Mouse (Mus musculus): ENCODE results near the gene Utp4.
"Not testable (repeated sequence)": the region's sequence is repeated elsewhere in the genome, so short reads cannot be mapped to it uniquely, and the experiment has no call there.

The Utp4 gene

DNA sequence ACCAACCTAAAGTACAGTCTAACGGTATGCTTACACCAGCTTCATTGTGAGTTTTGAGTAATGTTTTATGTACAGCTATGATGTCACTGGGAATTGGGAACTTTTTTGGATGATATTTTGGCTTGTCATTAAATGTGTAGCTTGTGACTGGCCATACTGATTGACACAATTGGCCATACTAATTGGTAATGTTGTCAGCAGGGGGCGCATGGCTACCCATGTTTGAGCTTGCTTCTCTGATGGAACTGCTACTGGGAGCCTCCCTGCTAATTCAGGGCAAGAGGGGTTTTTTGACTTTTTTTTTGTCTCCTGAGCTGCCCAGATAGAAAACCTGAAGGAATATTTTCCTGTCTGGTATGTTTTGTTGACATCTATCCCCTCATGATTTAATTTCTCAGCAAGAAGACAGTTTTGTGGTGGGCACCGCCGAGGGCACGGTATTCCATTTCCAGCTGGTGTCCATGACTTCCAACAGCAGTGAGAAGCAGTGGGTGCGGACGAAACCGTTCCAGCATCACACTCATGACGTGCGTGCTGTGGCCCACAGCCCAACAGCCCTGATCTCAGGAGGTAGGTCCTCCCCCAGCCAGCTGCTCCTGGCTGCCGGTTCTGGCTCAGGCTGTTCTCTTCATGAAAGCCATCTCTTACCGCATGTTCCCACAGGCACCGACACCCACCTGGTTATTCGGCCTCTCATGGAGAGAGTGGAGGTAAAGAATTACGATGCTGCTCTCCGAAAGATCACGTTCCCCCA lies 12.5 kb downstream of the Utp4 start:
- DNase-seq, result no peak

DNA sequence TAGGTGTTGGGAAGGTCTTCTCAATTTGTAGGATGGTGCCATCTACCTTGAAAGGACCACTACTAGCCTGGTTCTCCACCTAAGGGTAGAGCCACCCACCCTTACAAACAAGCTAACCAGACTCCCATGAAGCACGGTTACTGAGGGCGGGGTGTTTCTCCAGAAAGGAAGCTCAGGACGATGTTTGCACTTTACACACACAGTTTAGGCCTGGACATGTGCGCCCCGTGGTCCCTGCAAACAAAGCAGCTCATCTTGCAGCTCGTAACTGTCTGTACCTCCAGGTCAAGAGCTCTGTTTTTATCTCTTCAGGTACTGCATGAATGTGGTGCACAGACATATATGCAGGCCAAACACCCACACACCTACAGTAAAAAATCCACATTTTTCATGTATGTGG lies 13.2 kb downstream of the Utp4 start:
- DNase-seq, result no peak

DNA sequence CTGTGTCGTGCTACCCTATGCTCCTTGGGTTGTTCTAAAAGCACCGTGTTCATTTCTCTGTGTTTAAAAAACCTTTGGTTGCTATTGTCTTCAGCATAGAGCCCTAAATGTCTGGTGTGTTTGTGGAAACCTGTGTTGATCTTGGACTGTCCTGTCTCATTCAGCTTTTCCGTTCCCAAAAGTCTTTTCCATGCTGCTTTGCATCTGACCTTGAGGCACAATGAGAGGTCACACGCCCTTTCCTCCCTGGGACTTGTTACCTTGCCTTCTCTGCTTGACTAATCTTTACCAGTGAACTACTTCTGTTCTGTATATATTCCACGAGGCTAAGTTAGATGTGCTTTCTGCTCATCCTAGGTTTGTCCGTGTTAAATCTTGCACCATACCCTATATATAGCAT lies 14.0 kb downstream of the Utp4 start:
- no peak for DNase-seq

DNA sequence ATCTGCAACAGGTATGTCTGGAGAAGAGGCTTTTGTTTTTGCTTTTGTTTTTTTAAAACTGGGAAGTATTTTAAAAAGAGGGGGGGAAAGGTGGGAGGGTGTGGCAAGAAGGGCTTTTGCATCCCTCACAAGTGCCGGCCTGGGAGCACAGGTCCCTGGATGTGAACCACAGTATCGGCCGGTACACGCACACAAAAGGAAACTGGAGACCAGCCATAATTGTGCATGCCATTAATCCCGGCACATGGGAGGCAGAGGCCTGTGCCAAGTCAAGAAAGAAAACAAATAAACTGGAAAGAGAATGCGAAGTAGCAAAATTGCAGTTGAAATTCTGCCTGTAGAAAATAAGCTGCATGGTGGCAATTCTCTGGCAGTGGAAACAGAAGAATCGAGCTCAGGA lies 14.9 kb downstream of the Utp4 start:
- DNase-seq, result no peak

DNA sequence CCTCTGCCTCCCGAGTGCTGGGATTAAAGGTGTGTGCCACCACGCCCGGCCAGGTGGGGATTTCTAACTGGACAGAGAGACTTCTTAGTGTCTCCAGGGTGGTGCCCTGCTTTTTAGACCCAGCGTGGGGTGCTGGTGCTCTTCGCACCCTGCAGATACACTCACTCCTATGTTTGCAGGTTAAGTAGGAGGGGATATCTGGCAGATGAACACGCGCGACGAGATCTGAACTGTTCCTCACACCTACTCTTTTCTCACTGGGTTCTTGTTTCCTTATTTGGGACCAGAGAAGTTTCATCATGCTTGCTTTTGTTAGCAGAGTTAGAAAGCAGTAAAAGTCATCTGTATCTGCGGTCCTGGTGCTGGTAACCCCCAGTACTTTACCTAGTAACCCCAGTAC lies 20.2 kb downstream of the Utp4 start:
- no peak for DNase-seq

DNA sequence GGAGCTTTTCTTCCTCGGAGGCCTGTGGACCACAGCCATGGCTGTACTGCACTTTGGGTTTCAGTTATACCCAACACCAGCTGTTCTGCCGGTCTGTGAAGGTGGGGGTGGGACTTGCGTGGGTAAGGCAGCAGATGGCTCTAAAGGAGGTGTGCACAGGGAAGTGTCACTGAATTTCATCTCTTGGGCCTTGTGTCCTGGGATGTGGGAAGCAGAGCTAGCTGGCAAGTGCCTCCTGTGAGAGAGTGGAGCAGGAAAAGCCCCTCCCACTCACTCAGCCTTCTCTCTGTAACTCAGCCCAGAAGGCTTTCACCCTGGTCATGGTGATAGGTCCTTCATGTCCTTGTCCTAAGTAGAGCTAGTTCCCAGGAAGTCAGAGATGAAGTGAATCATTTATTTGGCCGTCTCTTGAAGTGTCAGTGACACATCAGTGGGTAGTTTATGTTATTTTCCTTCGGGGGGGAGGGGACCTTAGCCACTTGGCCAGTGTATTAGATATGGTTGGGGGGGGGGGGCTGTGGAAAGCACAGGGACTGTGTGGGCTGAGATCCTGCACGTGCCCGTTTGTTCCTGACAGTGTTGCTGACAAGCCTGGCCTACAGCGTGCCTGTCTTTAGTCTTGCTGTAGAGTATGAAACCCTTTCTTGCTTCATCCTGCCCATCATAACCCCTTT lies 26.4 kb downstream of the Utp4 start:
- no peak for DNase-seq

DNA sequence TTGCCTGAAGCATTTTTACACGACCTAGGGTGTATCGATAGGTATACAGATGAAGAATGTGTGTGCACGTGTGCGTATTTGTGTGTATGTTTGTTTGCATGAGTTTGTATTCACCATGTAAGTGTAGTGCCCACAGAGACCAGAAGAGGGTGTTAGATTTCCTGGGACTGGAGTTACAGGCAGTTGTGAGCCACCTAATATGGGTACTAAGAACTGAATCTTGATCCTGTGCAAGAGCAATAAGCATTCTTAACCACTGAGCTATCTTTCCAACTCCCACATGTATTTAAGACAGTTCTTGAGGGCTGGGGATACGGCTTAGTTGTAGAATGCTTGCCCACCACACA lies 26.9 kb downstream of the Utp4 start:
- DNase-seq, result no peak

DNA sequence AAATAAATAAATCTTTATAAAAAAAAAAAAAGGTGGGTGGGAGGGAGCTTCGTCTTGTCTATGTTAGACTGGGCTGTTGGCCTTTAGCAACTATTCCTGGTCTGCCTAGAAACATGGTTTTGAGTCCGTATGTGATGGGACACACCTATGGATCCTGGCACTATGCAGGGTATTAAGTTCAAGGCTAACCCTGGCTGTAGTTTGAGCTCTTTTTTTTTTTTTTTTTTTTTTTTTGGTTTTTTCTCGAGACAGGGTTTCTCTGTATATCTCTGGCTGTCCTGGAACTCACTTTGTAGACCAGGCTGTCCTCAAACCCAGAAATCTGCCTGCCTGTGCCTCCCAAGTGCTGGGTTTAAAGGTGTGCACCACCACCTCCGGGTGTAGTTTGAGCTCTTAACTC lies 30.6 kb downstream of the Utp4 start:
- DNase-seq, result no peak

DNA sequence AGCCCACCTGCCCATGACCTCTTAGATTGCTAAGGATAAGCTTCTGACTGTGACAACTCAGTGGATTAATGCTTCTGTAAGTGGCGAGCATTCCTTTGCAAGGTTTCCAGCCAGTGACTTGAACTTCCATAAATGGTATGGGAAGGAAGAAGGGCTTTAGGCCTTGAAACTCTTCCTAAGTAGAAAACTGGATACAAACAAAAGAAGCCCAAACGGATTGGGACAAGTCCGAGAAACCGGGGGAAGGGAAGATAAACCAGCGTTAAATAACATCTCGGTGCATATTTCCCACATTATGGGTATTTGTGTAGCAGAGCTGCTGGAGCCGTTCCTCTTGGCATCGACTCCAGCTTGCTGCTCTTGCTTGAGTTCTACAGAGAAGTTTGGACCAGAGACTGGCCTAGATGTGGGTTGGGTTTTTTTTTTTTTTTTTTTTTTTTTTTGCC lies 31.5 kb downstream of the Utp4 start:
- DNase-seq, result no peak

DNA sequence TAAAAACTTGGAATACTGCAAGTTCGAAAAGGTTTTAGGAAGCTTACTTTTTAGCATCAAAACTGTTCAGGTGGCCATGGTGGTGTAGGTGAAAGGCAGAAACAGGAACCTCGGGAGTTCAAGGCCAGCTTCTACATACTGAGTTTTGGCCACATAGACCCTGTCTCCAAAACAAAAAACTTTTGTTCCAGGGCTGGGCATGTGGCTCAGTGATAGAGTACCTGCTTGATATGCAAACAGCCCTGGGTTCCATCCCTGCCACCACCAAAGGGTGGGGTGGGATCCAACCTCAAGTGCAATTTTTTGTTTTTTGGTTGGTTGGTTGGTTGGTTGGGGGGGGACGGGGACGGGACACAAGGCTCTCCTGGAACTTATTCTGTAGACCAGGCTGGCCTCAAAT lies 32.0 kb downstream of the Utp4 start:
- DNase-seq, result no peak

DNA sequence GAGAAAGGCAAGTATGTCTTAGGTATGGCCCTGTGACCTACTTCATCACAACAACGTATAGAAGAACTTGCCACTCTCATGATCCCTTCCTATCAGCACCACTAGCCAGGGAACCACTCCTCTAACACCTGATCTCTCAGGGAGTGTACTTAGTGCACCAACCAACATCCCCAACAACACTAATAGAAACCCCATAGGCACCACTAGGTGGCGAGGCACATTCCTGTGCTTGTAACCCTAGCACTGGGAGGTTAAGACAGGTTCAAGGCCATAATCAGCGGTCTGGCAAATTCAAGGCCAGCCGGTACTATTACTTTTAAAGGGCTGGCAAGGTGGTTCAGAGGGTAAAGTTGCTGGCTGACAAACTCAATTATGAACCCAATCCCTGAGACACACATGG lies 33.8 kb downstream of the Utp4 start:
- DNase-seq, result no peak

DNA sequence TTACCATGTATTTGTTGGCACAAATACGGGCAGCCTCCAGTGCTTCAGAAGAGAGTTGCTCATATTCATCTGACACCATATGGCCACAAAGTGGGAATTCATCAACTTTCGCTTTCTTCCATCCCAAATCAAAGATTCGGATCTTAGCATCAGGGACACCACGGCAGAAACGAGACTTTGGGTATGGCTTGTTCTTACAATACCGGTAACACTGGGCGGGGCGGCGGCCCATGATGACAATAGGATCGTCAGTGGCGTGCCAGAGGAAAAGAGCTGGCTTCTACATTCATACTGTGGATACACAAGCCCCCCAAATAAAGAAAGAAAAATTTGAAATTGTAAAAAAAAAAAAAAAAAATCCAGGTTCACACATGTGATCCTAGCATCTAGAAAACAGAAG lies 34.7 kb downstream of the Utp4 start:
- not testable (repeated sequence) for DNase-seq

DNA sequence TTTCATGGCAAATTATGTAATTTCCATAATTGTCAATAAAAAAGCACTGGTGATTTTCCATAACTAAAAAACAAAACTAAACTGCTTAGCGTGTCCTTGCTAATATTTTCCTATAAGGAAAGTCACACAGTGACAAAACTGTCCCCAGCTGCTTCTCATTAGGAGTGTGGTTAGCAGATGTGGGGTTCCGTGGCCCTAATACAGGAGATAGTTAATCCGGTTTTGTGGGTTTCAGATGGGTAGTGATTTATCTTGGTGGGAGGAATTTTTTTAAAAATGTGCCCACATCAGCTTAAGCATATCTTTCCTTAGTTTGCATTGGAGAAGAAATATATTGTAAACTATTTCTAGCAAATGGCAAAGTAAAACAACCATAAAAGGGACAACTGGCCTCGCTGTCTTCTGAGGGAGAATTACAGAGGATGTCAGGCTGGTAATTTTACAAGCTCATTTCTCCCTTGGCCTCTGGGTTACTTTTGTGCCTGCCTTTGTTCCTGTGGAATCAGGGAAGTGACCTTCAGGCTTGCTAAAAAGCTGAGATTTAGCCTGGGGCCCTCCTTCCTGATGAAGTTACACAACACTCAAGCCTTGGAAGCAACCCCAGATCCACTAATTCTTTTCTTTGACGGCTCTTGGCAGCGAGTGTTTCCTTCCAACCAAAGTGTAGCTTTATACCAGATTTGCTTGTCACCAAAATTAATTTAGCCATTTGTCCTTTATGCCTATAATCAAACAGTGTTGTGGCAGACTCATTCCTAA lies 35.9 kb downstream of the Utp4 start:
- DNase-seq, result no peak

DNA sequence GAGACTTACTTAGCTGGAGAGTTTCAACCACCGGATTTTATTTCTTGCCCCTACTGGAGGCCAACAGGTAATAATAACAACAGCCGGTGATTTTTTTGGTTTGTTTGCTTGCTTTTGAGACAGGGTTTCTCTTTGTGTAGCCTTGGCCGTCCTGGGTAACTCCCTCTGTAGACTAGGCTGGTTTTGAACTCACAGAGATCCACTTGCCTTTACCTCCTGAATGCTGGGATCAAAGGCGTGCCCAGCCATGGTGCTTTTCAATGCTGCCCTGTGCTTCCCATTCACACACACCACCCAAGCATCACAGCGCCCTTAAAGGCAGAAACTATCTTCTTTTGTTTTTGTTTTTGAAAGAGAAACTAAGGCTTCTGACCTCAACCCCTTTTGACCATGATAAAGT lies 36.5 kb downstream of the Utp4 start:
- DNase-seq, result no peak

DNA sequence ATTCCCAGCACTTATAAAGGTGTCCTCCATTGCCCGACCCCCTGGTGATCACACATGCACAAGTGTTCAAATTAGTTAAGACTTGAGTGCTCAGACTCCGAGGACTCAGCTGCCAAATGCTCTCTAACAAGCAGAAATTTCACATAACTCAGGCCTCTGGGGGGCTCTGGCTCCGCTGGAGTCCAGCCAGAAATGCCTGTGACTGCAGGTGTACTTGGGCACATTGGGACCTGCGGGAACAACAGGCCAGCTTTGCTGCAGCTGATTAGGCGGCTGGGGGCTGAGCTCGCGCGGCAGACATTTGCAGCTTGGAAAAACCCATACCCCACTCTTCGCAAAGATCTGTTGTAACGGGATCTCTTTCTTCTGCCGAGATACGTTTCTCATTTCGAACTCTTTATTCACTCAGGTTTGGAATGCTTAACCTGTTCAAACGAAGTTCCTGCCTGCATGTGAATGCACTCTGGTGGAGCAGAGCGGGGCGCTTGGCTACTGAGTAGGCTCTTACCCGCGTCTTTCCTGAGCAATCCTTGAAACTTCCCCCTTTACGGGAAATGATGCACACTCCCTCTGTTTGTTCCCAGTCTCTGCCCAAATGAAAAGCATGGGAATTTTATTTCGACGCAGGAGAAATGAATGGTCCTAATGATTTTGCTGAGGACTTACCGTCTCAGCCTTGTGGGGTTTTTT lies 39.1 kb downstream of the Utp4 start:
- DNase-seq, result no peak

DNA sequence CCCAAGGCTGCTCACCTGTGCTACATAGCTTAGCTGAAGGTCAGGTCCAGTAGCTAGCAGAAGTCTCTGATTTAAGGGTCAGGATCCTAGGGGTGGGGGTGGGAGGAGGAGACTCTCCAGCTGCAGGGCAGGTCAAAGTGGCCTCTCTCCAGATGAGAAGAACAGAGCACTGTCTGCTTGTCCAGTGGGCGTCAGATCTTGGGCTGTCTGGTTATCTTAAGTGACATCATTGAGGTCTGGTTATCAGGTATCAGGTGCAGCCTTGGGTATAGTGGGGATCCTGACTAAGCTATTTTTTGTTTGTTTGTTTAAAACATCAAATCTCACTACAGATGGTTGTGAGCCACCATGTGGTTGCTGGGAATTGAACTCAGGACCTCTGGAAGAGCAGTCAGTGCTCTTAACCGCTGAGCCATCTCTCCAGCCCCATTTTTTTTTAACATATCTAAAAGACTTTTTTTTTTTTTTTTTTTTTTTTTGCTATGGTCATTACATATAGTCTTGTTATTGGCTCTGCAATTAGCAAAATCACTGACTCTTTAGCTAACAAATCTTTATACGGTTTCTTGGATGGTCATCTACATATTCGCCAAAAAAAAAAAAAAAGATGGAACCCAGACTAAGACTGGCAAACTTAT lies 40.2 kb downstream of the Utp4 start:
- DNase-seq, result no peak

DNA sequence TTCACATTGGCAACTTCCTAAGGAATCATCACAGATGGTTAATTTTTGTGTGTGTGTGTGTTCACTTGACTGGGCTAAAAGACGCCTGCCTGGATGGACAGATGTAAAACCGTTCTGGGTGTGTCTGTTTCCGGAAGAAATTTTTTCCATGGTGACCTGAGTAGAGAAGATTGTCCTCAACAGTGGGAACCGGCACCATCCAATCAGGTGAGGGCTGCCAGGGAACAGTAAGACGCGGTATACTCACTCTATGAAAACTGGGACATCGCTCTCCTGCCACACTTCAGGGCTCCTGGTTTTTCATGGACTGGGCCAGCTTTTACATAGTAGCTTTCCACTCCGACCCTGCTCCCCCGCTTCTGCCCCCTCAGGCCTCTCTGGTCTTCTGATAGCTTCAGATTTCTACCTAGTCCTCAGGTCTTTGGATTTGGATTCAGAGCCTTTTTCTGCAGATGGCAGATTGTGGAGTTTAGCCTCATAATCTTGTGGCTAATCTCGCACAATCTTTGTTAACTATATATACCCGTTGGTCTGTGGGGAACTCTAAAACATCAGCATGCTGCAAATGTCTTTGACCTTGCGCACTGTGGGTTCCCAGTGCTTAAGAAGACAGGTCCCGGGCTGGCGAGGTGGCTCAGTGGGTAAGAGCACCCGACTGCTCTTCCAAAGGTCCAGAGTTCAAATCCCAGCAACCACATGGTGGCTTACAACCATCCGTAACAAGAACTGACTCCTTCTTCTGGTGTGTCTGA lies 41.0 kb downstream of the Utp4 start:
- DNase-seq, result no peak

DNA sequence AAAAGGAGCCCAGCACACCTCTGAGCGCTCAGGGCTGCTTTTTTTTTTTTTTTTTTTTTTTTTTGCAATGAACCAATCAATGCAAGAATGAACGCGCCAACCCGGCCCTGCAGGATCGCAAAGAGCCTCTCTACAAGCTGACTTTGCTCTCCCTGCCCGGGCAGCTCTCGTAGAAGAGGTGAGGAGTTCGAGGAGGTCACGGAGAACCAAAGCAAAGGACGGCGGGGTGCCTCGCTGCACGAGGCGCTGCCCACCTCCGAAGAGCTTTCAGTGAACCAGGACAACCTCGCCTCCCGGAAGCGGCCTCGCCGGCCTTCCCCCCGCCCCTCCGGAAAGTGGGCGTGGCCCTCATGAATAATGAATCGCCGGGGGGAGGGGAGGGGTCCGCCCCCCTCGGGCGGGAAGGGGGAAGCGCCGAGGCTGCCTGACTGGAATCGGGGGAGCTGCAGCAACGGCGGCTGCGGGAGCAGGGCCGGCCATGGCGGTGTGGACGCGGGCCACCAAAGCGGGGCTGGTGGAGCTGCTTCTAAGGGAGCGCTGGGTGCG lies 42.0 kb downstream of the Utp4 start, which contains the start of gene Sntb2:
Sntb2 (plus strand) TSS at position 427 of the 546 bp plus-strand sequence.
- peak; percentile 80 to 83 for DNase-seq

DNA sequence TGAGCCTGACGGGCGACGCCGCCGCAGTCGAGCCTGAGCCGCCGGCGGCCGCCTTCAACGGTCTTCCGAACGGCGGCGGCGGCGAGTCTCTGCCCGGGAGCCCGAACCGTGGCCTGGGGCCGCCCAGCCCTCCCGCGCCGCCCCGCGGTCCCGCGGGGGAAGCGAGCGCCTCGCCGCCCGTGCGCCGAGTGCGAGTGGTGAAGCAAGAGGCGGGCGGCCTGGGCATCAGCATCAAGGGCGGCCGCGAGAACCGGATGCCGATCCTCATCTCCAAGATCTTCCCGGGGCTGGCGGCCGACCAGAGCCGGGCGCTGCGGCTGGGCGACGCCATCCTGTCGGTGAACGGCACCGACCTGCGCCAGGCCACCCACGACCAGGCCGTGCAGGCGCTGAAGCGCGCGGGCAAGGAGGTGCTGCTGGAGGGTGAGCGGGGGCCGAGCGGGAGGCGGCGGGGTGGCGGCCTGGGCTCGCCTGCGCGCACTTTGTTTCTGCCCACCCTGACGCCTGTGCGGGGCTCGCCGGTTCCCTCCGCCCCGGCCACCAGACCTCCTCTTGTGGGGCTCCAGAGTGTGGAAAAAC lies 42.6 kb downstream of the Utp4 start:
- DNase-seq, result peak; percentile 19 to 20

DNA sequence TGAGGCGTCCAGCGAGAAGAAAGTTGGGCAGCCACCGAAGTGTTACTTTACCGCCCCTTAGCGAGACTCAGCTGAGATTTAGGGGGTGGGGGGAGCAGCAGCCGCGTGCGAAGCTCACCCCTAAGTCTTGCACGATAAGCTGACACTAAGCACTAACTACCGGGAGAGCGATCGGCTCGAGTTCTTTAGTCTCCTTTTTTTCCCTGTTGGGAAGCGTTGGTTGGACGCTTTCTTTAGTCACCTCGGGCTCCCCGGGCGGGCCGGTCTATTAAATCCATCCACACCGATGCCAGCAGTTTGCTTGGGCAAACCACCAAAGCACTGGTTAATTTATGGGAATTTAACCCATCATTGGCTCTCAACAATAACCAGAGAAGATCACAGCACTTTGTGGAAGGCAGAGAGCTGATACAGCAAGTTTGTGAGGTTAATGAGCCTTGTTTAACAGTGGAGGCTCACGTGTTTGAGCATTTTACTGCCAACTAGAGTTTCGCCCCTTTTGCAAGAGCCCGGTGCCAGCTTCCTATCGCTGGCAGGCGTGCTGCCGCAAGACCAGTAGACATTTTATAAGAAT lies 43.1 kb downstream of the Utp4 start:
- no peak for DNase-seq

Measured in thymus, adult 18-20 months (tissue).